Mouse (Mus musculus) liver, embryonic 12.5 days (tissue): ENCODE measurements around the gene Fam205c. TPM values are rescaled to one million over a fixed set of nuclear protein-coding genes. Genes with fewer than 3 reads are reported as not detected.

Source experiments
- ATAC-seq: fragments of 200-750 bp; cut with Nextera tagmentation; 2 replicates; pipeline ENCODE4 v1.8.0; 2017; ENCODE audit warnings: moderate number of reproducible peaks, mild to moderate bottlenecking, moderate library complexity
- H3K27ac ChIP-seq: fragments of 300-500 bp; sonication (generic); 2 replicates; pipeline ENCODE4 v1.5.1; 2016; ENCODE audit warnings: mild to moderate bottlenecking
- H3K27me3 ChIP-seq: fragments of 300-500 bp; sonication (generic); replicated peaks from 2 replicates; pipeline ENCODE4 v1.6.1; 2016; ENCODE audit warnings: mild to moderate bottlenecking, moderate library complexity
- H3K36me3 ChIP-seq: fragments of 300-500 bp; sonication (generic); 2 replicates; pipeline ENCODE4 v1.6.1; 2016; ENCODE audit warnings: mild to moderate bottlenecking, moderate library complexity
- H3K4me1 ChIP-seq: fragments of 300-500 bp; sonication (generic); 2 replicates; pipeline ENCODE4 v1.6.1; 2016
- H3K4me2 ChIP-seq: fragments of 300-500 bp; sonication (generic); 2 replicates; pipeline ENCODE4 v1.6.1; 2016; ENCODE audit warnings: mild to moderate bottlenecking, moderate library complexity
- H3K4me3 ChIP-seq: fragments of 300-500 bp; sonication (generic); 2 replicates; pipeline ENCODE4 v1.5.1; 2016; ENCODE audit warnings: mild to moderate bottlenecking, moderate library complexity
- H3K9ac ChIP-seq: fragments of 300-500 bp; sonication (generic); 2 replicates; pipeline ENCODE4 v1.6.1; 2016; ENCODE audit warnings: mild to moderate bottlenecking, moderate library complexity
- H3K9me3 ChIP-seq: fragments of 300-500 bp; sonication (generic); replicated peaks from 2 replicates; pipeline ENCODE4 v1.6.1; 2016; ENCODE audit warnings: mild to moderate bottlenecking, moderate library complexity
- WGBS: fragments of 180-500 bp; shearing (Covaris S2); methylation state at CpG from one replicate; pipeline ENCODE4 v1.1.7; 2016; ENCODE audit not compliant: insufficient replicate concordance; 5-methylcytosine and 5-hydroxymethylcytosine counted together
- polyA plus RNA-seq: library from polyadenylated mRNA; unstranded; fragments of >200 nt; fragmentation: Nextera tagmentation; extraction: Ambion mirVana; gene quantifications from 2 replicates; pipeline ENCODE4 v1.2.1, GENCODE M21; 2016

Fam205c gene
- polyA plus RNA-seq, 1 experiment from 2014 or later, result 0.33 TPM

DNA sequence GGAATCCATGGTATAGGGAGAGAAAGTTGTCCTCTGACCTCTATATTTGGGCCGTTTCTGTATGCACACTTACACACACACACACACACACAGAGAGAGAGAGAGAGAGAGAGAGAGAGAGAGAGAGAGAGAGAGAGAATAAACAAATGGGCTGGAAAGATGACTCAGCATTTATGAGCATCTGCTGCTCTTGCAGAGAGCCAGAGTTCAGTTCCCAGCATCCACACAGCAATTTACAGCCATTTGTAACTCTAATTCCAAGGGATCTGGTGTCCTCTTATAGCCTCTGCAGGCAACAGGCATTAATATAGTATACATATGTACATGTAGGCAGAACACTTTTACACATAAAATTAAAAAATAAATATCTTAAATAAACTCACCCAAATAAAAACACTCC lies 29.9 kb upstream of the Fam205c start:
- Histone ChIP-seq H3K36me3 (no peaks in the 10 kb centered on the region), H3K9ac (no peak overlapping the region), H3K27me3 (peaks cover 29% of the 10 kb centered on the region), H3K4me2 (no peak overlapping the region), H3K4me1 (peaks cover 9% of the 10 kb centered on the region), H3K4me3 (no peak overlapping the region), H3K9me3 (no peaks in the 10 kb centered on the region), H3K27ac (no peak overlapping the region)
- ATAC-seq, result no peak
- WGBS, result 33% methylated on average over 1 of the region's 1 CpGs

DNA sequence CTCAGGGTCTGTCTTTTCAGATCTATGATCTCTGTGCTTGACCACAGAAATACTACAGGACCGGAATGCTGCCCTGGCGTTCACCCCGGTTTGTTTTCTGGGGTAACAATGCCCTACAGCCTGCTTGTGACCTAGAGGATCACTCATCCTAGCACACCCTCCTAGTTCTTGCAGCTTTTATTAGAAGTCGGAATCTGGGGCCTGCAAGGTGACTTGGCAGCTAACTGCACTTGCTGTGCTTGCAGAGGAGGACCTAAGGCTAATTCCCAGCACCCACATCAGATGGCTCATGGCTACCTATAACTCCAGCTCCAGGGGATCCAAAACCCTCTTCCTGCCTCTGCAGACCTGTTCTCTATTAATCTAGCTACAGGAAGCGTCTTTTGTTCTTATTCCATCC lies 28.7 kb upstream of the Fam205c start:
- Histone ChIP-seq H3K4me2 (no peak overlapping the region), H3K9me3 (no peaks in the 10 kb centered on the region), H3K4me3 (no peak overlapping the region), H3K36me3 (no peaks in the 10 kb centered on the region), H3K9ac (no peak overlapping the region), H3K27ac (no peak overlapping the region), H3K4me1 (peaks cover 9% of the 10 kb centered on the region), H3K27me3 (peaks cover 38% of the 10 kb centered on the region)
- 80% methylated on average over 5 of the region's 5 CpGs for WGBS
- no peak for ATAC-seq

DNA sequence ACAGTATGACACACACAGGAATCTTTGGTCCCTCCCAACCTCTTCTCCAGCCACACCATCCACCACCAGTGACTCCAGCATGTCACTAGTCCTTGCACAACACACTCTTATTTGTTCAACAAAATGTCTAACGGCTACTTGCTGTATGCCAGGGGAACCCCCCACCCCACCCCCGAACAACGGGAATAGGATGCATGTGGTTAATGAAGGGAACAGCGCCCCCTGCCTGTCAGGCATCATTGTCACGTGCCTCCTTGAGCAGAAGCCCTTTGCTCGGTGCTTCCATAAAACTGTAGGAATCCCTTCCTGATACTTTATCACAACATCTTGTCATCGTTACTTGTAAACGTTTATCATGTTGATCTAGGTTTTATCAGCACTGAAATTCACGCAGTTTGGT lies 28.1 kb upstream of the Fam205c start:
- no peak overlapping the region for H3K9ac ChIP-seq
- H3K4me2 ChIP-seq, result no peak overlapping the region
- no peak for ATAC-seq
- H3K9me3 ChIP-seq, result no peaks in the 10 kb centered on the region
- H3K27me3 ChIP-seq, result peaks cover 38% of the 10 kb centered on the region
- 36% methylated on average over 9 of the region's 9 CpGs for WGBS
- H3K36me3 ChIP-seq, result no peaks in the 10 kb centered on the region
- H3K4me1 ChIP-seq, result peaks cover 9% of the 10 kb centered on the region
- H3K27ac ChIP-seq, result no peak overlapping the region
- no peak overlapping the region for H3K4me3 ChIP-seq

DNA sequence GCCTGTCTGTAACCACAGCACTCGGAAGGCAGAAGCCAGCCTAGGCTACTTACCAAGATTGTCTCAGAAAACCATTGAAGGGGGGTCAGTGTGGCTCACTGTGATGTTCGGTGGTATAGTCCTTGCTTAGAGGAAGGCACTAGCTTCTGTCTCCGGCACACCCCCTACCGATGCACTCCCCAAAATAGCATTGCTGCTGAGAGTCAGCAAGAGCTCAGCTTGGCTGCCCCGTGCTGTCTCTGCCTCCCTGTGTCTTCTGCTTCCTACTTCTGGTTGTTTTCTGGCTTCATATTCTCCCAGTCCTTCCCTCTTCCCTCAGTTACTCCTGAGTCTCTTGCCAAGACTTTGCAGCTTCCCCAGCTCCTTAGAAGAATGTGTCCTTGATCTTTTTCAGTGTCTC lies 26.8 kb upstream of the Fam205c start:
- no peak overlapping the region for H3K9ac ChIP-seq
- peaks cover 38% of the 10 kb centered on the region for H3K27me3 ChIP-seq
- no peaks in the 10 kb centered on the region for H3K36me3 ChIP-seq
- WGBS, result 55% methylated on average over 5 of the region's 5 CpGs
- peaks cover 9% of the 10 kb centered on the region for H3K4me1 ChIP-seq
- no peak overlapping the region for H3K4me3 ChIP-seq
- H3K9me3 ChIP-seq, result no peaks in the 10 kb centered on the region
- no peak for ATAC-seq
- no peak overlapping the region for H3K4me2 ChIP-seq
- H3K27ac ChIP-seq, result no peak overlapping the region

DNA sequence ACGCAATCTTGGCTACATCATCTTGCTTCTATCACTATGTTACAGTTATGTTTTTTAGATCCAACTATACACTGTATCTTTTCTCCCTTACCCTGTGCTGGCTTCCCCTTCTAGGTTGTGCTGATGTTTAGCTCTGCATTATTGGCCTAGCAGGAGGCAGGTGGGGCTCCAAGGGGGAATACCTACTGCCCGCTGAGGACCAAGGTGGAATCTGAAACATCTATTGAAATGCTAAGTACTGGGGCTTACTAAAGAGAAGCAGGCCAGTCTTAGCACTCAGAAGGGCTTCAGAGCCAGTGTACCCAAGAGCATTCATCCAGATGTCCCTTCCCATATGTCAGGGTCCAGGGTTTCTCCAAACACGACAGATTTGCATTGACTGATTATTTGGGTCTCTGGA lies 24.9 kb upstream of the Fam205c start:
- H3K4me3 ChIP-seq, result no peak overlapping the region
- H3K9ac ChIP-seq, result no peak overlapping the region
- no peaks in the 10 kb centered on the region for H3K9me3 ChIP-seq
- WGBS, result 32% methylated on average over 3 of the region's 3 CpGs
- no peaks in the 10 kb centered on the region for H3K36me3 ChIP-seq
- no peak for ATAC-seq
- no peak overlapping the region for H3K27ac ChIP-seq
- peaks cover 38% of the 10 kb centered on the region for H3K27me3 ChIP-seq
- H3K4me1 ChIP-seq, result peaks cover 6% of the 10 kb centered on the region
- H3K4me2 ChIP-seq, result no peak overlapping the region

DNA sequence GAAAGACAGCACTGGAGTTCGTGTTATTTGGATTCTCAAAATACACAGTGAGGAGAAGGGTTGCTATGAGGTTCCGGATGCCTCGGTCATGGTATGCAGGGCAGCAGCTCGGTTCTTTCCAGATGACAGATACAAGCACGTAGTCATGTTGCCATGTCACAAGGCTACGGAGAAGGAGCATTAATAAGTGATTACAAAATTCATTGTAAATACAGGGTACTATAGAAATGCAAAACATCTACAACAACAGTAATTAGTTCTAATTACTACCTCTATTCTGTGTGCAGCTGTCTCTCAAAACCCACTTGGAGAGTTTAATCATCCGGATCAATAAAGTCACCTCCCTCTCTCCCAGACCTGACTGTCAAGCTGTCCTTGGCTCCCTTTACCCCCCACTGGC lies 21.1 kb upstream of the Fam205c start:
- H3K9ac ChIP-seq, result no peak overlapping the region
- no peaks in the 10 kb centered on the region for H3K36me3 ChIP-seq
- H3K4me2 ChIP-seq, result no peak overlapping the region
- no peak overlapping the region for H3K4me3 ChIP-seq
- no peaks in the 10 kb centered on the region for H3K9me3 ChIP-seq
- ATAC-seq, result no peak
- H3K27me3 ChIP-seq, result peaks cover 20% of the 10 kb centered on the region
- no peak overlapping the region for H3K27ac ChIP-seq
- 81% methylated on average over 7 of the region's 7 CpGs for WGBS
- H3K4me1 ChIP-seq, result peaks cover 6% of the 10 kb centered on the region

DNA sequence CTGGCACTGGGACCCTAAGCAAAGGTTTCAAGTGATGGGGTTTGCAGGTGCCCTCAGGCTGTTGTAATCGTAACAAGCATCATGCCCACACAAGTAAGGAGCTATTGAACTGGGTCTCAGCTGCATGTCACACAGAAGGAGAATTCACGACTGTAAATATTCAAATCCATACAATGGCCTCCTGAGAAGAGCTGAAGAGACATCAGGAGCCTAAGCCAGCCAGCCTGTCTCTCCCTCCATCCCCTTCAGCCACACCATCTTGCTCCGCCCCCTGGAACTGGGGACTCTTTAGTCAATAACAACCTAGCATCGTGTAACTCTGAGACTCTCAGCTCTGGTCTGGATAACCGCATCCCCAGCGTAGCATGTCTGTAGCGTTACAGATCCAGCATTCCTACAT lies 17.1 kb upstream of the Fam205c start:
- Histone ChIP-seq H3K4me3 (no peak overlapping the region), H3K9me3 (no peaks in the 10 kb centered on the region), H3K4me1 (peaks cover 6% of the 10 kb centered on the region), H3K4me2 (no peak overlapping the region), H3K27me3 (peaks cover 4% of the 10 kb centered on the region; the same call in 1 of the 2 replicates), H3K27ac (no peak overlapping the region), H3K36me3 (no peaks in the 10 kb centered on the region), H3K9ac (no peak overlapping the region)
- WGBS, result 65% methylated on average over 7 of the region's 7 CpGs
- ATAC-seq, result no peak

DNA sequence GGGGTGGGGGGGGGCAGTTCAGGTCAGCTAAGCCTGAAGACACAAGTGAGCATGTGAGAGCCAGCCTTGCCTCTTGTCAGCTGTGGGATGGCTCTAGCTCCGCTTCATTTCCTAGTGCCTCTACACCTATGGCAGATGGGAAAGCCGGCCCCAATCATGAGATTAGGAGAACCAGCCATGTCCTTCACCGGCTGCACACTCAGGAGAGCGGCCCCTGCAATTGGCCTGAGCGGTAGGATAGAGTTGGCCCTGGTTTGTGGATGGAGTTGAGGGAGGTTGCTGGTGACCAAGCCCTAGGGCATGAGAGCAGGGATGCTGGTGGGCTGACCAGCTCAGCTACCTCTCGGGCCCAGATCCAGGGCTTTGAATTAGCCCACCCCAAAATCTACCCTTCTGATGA lies 14.8 kb upstream of the Fam205c start:
- Histone ChIP-seq H3K4me2 (no peak overlapping the region), H3K27me3 (peaks cover 5% of the 10 kb centered on the region; the same call in 1 of the 2 replicates), H3K9me3 (no peaks in the 10 kb centered on the region), H3K27ac (no peak overlapping the region), H3K4me1 (peaks cover 9% of the 10 kb centered on the region), H3K36me3 (no peaks in the 10 kb centered on the region), H3K9ac (no peak overlapping the region), H3K4me3 (no peak overlapping the region)
- 79% methylated on average over 6 of the region's 6 CpGs for WGBS
- ATAC-seq, result no peak

DNA sequence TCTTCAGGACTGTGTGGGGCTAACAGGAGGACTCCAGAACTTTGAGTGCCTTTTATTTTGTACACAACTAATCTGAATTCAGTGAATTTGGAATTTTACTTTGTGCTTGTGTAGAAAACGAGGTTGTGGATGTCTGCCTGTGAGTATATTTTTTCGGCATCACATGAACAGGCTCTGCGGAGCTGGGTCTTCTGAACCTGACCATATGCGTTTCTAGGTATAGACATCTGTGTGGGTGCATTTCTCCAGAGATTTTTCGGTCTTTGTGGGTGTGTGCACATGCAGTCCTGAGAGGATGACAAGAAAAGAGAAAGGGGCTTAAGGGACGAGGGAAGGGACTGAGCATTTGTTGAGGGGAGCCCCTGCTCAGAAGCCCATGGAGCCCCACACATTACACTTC lies 12.9 kb upstream of the Fam205c start:
- H3K27ac ChIP-seq, result no peak overlapping the region

DNA sequence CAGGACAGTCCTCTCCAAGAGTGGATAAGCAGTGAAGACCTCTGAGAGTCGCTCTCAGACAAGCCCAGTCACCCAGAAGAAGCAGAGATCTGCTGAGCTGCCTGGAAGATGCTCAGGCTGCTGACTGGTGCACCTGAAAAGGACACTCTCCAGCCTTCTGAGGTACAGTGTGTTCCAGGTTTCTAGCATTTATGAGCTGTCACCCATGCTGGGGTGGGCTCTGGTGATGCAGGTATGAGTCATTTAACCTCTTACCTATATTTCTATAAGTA lies 6.6 kb upstream of the Fam205c start:
- Histone ChIP-seq H3K4me1 (peaks cover 64% of the 10 kb centered on the region), H3K27me3 (no peaks in the 10 kb centered on the region), H3K4me3 (peak overlapping the region; percentile 59), H3K27ac (peak overlapping the region; percentile 92), H3K9me3 (no peaks in the 10 kb centered on the region), H3K9ac (peak overlapping the region; percentile 74), H3K4me2 (peak overlapping the region; percentile 62), H3K36me3 (0 out of 2 replicates have a peak, but pooled peaks cover 4% of the 10 kb centered on the region)
- 0% methylated on average over 1 of the region's 1 CpGs for WGBS
- peak; percentile 77 for ATAC-seq

More for the DNA sequence above, 12.9 kb upstream of the Fam205c start:
- Histone ChIP-seq H3K4me2 (no peak overlapping the region), H3K36me3 (0 out of 2 replicates have a peak, but pooled peaks cover 4% of the 10 kb centered on the region), H3K4me1 (peaks cover 25% of the 10 kb centered on the region), H3K27me3 (peaks cover 5% of the 10 kb centered on the region; the same call in 1 of the 2 replicates), H3K9me3 (no peaks in the 10 kb centered on the region), H3K9ac (no peak overlapping the region), H3K4me3 (no peak overlapping the region)
- WGBS, result 71% methylated on average over 6 of the region's 6 CpGs
- ATAC-seq, result no peak

DNA sequence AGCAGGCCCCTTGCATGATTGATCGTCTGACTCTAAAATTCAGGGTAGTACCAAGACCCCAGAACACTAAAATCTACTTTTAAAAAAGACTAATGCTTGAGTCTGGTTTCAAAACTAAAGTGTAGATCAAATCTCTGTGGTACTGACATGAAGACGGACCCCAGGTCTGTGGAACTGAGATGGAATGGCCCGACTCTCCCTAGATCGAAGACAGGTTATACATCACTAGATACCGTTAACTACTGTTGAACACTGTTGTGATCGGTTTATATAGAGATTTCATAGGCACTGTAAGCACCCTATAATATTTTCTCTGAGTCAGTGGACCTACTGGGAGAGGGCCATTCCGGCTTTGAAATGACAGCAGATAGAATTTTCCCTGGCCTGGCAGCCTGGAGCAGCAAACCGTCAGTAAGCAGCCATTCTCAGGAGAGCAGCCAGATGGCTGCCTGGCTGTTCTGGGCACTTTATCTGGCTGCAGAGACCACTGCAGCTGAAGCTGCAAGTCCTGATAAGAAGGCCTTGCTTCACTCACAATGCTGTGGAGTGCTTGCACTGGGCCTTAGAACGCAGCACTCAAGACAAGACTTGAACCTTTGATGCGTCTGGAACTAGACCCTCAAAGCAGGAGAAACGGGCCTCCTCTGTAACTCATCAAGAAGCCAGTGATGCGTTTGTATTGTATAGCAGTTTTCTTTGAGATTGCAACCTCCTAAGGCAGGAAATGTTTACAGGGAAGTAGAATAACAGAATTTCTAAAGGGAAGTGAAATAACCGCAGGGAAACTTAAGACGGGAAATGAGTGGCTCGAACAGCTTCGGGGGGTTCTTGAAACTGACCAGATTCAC lies 6.0 kb upstream of the Fam205c start:
- Histone ChIP-seq H3K36me3 (0 out of 2 replicates have a peak, but pooled peaks cover 4% of the 10 kb centered on the region), H3K4me2 (peak overlapping the region; percentile 62), H3K4me1 (peaks cover 64% of the 10 kb centered on the region), H3K27ac (peak overlapping the region; percentile 92), H3K9ac (peak overlapping the region; percentile 74), H3K9me3 (no peaks in the 10 kb centered on the region), H3K27me3 (no peaks in the 10 kb centered on the region), H3K4me3 (peak overlapping the region; percentile 59)
- ATAC-seq, result peak; percentile 99
- WGBS, result 28% methylated on average over 16 of the region's 16 CpGs

DNA sequence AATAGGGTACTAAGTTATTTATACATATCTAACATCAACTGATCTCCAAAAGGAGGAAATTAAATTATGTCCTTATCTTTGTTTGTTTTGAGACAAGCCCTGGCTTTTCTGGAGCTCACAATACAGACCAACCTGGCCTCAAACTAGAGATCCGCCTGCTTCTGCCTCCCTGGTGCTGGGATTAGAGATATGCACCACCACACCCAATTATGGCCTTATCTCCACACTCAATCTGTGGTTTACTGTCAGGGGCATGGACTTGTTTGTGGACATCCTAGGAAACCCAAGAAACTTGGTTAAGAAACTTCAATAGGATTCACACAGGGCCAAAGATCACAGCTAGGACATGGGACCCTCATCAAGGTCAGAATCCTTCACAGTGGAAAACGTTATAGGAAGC lies 3.6 kb upstream of the Fam205c start:
- H3K27ac ChIP-seq, result peak overlapping the region; percentile 65
- H3K9ac ChIP-seq, result no peak overlapping the region
- H3K9me3 ChIP-seq, result no peaks in the 10 kb centered on the region
- 0 out of 2 replicates have a peak, but pooled peaks cover 4% of the 10 kb centered on the region for H3K36me3 ChIP-seq
- WGBS, result 57% methylated on average over 2 of the region's 2 CpGs
- no peak overlapping the region for H3K4me2 ChIP-seq
- peak; percentile 27; the same call in 1 of the 2 replicates for ATAC-seq
- peaks cover 52% of the 10 kb centered on the region for H3K4me1 ChIP-seq
- H3K27me3 ChIP-seq, result 0 out of 2 replicates have a peak, but pooled peaks cover 7% of the 10 kb centered on the region
- no peak overlapping the region for H3K4me3 ChIP-seq
